Mouse (Mus musculus) gastrocnemius, postnatal 4 days (tissue): ENCODE results near the gene Vmn1r204. TPM values are rescaled to one million over a fixed set of nuclear protein-coding genes. Genes with fewer than 3 reads are reported as not detected.
"Not testable (repeated sequence)": the region's sequence is repeated elsewhere in the genome, so short reads cannot be mapped to it uniquely, and the experiment has no call there.

Experiments used
- DNase-seq, 2 experiments: peaks; one replicate each; pipeline ENCODE4 v3.0.0; 2021 to 2022; ENCODE audit warnings: low spot score in 2 of 2, mixed read lengths in 2 of 2
- long read RNA-seq, 2 experiments: library from polyadenylated mRNA; stranded (forward); transcript quantifications; one replicate each; pipeline ENCODE4 v2.0.0; 2021
- total RNA-seq, 2 experiments: library from RNA; stranded (reverse); gene quantifications; 2 replicates each; pipeline ENCODE4 v1.2.3; 2021

Vmn1r204 gene
- not detected for total RNA-seq
- long read RNA-seq, experiment 1: 0 reads
- long read RNA-seq, experiment 2: 0 reads

DNA sequence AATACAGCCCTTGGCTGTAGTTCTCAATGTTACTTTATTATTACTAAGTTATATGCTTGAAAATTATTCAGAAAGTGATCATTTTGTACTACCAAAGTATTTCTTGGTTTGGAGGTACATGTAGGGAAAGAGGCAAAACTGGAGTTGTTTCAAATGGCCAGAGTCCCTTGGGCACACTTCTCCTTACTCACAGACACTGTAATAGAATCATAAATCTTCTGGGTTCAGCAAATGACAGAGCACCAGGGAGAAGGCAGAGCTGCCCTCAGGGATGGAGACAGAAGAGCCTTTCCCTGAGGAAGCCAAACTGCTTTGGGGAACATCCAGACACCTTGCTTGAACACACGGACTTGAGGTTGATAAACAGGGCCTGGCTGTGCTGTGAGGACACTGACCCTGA, at the start of gene Vmn1r204:
TSS of gene Vmn1r204 (plus strand) at position 301 of the 400 bp plus-strand sequence.
- not testable (repeated sequence) for DNase-seq

DNA sequence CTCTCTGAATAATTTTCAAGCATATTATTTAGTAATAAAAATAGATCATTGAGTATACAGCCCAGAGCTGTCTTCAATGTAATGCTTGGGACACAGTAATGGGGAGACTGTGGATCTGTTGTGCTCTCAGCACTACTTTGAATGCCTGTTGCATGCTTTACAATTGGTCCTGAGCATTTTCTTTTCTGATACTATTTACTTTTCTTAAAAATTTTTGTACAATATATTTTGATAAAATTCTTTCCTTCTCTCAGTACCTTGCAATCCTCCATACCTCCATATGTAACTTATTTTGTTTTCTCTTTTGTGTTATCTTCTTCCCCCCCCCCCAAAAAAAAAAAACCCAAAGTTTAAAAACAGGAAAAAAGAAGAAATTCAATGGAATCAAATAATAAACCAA, 47.7 kb upstream of the Vmn1r204 start, which contains the start of gene Vmn1r202:
TSS of gene Vmn1r202 (minus strand) at position 101 of the 400 bp plus-strand sequence.
- no peak for DNase-seq

GRCm38 (mm10) chr13:22517814-22518213, 35.2 kb upstream of the Vmn1r204 start, which contains the start of gene Vmn1r203:
Vmn1r203 (plus strand) TSS chr13:22518114.
- no peak for DNase-seq

DNA sequence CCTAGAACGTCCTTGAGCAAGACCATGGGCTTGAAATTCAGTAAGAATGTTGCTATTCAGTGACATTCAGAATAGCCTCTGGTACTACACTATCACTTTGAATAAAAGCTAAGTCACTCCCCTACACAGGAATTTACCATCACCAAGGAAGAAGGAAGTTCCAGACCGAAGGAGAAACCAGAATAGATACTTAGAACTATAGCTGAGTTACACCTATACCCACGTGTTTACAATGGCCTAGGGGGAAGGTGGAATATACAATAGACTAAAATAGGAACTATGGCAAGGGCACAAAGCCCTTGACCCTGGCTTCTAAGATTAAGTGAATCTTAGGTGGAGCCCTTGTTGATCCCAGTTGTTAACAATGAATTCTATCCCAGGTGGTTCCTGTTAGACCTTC, 21.9 kb downstream of the Vmn1r204 start:
- not testable (repeated sequence) for DNase-seq

DNA sequence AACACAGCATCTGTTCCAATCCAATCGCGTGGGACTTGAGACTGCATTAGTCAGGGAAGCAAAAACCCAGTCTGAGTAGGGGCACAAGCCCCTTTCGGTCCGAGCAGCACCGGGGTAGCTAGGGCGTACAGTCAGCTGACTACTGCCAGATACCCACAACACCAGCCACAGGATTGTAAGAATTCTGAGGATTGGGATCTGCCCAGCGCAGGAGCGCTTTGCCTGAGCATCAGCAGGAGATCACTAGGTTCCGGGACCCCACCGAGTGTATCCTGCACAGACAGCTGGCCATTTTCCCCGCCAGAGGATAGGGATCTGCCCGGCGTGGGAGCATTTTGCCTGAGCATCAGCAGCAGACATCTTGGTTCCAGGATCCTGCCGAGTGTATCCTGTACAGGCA, 30.3 kb downstream of the Vmn1r204 start:
- DNase-seq: not testable (repeated sequence)

DNA sequence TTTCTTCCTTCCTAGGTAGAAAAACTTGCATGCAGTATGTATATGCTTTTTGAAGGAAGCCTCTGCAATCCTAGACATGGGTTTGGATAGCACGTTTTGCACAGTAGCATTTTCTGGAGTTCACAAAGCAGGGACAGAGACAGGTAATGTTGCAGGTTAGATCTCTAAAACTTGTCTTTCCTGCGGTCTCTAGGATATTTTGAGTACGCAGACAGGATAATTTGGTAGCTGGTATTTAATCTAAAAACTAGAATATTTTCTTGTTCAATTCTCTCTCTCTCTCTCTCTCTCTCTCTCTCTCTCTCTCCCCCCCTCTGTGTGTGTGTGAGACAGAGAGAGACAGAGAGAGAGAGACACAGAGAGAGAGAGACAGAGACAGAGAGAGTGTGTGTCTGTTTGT, 39.9 kb downstream of the Vmn1r204 start, which contains the start of gene Vmn1r205:
TSS of gene Vmn1r205 (minus strand) at position 101 of the 400 bp plus-strand sequence.
- DNase-seq: no peak

Other genes starting within 250 kb of the Vmn1r204 start
- not detected for gene Vmn1r197, start 228.6 kb upstream of the Vmn1r204 start, total RNA-seq
- not detected for gene Vmn1r198, start 202.8 kb upstream of the Vmn1r204 start, total RNA-seq
- gene Vmn1r199, start 173.4 kb upstream of the Vmn1r204 start, total RNA-seq: not detected
- under 1 TPM; 0.07 to 0.16 TPM for gene Vmn1r200, start 162.8 kb upstream of the Vmn1r204 start, total RNA-seq
- gene Vmn1r201, start 81.3 kb upstream of the Vmn1r204 start, total RNA-seq: not detected
- under 1 TPM; 0.05 to 0.07 TPM for gene Vmn1r202, start 47.8 kb upstream of the Vmn1r204 start, total RNA-seq
- not detected for gene Vmn1r203, start 35.1 kb upstream of the Vmn1r204 start, total RNA-seq
- gene Vmn1r205, start 39.8 kb downstream of the Vmn1r204 start, total RNA-seq: not detected
- not detected for gene Vmn1r206, start 71.1 kb downstream of the Vmn1r204 start, total RNA-seq
- gene Vmn1r207-ps, start 176.4 kb downstream of the Vmn1r204 start, total RNA-seq: not detected
- gene Vmn1r208, start 224.2 kb downstream of the Vmn1r204 start, total RNA-seq: not detected